Mouse (Mus musculus): ENCODE measurements around the gene Ing2.

DNA sequence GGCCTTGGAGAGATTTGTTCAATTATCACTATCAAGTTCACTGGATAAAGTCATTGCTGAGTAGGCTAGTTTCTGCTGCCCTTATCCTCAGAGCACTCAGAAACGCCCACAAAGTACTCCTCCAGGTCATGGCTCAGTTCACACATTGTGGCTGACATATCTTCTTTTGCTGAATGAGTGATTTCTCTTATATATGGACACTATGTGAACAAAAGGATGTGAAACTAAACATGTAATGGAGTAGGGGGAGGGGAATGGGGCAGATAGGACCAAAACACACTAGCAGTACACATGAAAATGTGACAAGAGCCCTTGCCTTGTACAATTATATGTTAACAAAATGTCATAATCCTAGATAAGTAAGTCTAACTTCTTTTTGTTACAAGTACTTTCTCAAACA is 27.0 kb upstream of the Ing2 start:
- TF ChIP-seq HCFC1 (IDR thresholded peaks at IDR 0.05; ENCODE audit: borderline replicate concordance, insufficient read depth, low read length) (no peak), CHD2 (IDR thresholded peaks at IDR 0.05; ENCODE audit: low read depth, low read length) (no peak)

Data from ES-E14 (cell line).